Mouse (Mus musculus) neural tube, embryonic 10.5 days (tissue): Measurements from ENCODE around the gene Fgr.

Source experiments
- DNase-seq: peaks from one replicate; pipeline ENCODE4 v3.0.0-alpha.2; 2017; ENCODE audit warnings: low spot score; ENCODE audit errors: extremely low spot score

Gene Fgr

DNA sequence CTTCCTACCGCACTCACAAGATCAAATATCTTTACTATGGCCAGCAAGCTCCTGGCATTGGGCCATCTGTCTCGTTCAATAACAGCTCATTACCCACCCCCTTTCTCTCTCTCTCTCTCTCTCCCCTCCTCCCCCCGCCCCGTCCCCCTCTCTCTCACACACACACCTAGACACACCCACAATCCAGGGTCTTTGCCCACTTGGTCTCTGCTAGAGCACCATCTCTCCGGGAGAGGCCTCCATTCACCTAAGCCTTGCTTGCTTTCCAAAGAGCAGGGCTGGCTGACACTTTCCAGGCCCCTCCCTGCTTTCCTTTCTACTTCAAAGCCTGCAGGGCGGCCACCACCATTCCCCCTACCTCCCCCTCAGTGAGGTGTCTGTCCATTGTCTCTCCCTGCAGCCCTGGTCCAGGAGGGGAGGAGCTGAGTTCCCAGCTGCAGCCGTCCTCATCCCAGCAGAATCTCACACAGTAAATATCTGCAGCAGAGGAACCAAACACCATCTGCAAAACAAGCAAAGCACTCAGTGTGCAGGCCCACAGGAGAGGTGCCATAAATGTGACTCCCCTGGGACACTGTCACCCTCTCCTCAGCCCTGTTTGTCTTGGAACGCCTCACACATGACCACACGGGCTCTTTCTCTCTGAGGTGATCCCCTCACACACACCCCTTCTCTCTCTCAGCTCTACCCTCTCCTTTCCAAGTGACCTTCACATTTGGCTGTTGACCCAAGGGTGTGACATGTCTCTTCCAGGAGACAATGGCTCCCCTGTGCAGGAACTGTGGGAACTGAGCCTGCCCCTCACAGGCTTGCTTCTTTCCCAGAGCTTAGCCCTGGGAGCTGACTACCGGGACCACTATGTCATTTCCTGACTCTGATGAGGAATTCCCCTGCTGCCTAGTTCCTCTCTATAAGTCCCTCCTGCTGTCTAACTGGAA is 14.9 kb upstream of the Fgr start:
- peak; percentile 60 for DNase-seq

DNA sequence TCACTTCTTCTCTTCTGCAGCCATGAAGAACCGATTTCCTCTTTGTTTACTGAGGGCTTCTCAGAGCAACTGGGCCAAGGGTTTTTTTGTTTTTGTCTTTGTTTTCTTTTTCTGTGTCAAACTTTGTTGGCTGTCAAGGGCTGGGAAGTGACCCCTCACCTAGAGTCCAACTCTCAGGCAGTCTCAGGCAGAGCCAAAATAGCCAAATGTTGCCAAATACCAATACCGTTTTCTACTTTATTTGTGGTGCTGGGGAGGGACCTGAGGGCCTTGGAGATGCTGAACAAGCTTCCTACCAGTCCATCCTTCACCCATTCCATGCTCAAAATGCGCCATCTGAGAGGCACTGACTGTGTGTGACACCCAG is 14.2 kb upstream of the Fgr start:
- DNase-seq = no peak

DNA sequence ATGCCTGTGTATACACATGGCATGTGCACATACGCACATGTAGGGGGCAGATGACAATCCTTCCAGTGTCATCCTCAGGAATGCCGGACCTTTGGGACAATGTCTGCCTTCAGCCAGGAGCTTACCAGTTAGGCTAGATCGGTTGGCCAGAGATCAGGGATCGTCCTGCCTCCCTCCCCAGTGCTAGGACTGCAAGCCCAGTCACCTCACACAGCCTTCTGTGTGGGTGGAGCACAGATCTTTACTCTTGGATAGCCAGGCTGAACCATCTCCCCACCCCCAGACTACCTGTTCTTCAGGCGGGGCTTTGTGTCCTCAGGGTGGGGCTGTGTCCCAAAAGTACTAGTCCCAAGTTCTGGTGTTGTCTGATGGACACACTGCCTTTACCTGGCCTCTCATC is 13.6 kb upstream of the Fgr start:
- no peak for DNase-seq

DNA sequence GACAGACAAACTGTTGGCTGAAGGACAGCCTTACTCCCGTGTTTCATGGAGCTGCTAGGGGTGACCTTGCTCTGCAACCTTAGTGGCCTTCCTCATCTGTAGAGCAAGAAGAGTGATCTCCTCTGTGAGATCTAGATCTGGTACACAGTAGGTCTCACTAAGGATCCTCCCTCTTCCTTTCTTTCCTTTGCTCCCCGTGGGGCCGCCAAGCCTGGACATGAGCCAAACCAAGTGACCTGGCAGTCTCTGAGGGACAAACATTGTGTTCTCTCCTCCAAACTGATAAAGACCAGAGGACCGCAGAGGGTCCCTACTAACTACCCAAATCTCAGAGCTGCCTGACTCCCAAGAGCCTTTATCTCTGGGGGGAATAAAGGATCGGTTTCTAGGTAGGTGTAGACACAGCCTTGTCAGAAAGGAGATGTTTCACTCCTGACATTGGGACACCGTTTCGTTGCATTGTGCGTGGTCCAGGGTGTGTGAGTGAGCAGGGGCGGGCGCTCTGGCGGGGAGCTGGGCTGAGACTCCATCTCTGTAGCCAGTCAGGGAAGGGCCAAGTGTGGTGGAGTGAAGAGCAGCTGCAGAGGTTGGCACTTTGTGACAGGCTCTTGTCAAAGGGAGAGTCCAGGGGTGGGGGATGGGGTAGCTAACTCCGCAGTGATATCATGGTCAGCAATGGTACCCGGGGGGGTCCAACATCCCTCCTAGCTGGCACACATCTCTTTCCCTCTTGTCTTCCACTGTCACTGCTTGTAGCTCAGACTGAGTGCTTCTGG is 12.8 kb upstream of the Fgr start:
- no peak for DNase-seq

DNA sequence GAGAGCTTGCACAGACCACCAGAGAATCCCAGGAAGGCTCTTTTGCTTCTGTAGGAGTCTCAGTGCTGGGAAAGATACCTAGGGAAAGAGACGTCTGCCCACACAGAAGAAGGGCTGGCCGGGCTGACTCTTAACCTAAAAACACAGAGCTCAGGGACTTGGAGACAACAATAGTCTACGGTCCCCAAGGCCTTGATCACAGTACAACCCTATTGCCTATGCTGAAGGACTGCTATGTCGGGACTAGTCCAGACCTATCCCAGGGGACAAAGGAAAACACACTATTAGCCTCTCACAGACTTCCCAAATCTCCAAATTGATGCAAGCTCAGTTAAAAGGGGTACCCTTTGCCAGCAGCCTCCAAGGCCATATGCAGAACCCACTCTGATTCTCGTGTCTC is 12.0 kb upstream of the Fgr start:
- DNase-seq = no peak

DNA sequence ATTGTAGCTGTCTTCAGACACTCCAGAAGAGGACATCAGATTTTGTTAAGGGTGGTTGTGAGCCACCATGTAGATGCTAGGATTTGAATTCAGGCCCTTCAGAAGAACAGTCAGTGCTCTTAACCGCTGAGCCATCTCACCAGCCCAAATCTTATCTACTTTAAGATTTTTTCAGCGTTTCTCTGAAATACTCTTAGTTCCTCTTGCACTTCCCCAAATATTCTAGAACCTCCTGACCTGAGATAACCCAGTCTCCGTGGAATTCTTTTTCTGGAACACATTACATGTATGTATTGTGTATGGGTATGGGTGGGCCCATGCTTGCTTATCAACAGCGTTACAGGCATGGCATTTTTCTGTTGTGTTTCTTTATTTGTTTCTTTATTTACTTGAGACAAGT is 11.3 kb upstream of the Fgr start:
- DNase-seq = no peak

DNA sequence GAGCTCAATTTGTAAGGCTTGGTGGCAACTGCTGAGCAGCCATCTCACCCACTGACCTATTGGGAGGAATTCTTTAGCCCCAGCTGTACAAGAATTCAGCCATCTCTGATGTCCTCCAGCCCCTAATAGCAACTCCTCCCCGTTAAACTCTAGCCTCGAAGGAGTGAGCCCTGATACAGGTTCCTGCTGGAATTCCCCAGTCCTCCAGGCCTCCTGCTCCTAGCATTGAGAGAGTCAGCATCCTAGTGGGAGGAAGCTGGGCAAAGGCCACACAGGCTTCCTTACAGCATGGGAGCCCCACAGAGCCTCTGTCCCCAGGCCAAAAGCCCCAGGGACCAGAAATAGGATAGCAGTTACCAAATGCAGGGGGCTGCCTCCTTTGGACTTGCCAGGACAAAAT is 10.5 kb upstream of the Fgr start:
- no peak for DNase-seq

DNA sequence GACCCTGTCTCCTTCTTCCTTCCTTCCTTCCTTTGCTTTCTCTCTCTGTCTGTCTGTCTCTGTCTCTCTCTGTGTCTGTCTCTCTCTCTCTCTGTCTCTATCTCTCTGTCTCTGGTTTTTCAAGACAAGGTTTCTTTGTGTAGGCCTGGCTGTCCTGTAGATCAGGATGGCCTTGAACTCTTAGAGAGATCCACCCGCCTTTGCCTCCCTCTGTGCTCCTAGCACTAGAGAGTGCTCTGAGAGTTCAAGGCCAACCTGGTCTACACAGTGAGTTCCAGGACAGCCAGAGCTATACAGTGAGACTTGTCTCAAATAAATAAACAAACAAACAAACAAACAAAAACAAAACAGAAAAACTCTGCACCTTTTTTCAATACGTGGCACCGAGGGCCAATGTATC is 9.8 kb upstream of the Fgr start:
- DNase-seq = no peak

DNA sequence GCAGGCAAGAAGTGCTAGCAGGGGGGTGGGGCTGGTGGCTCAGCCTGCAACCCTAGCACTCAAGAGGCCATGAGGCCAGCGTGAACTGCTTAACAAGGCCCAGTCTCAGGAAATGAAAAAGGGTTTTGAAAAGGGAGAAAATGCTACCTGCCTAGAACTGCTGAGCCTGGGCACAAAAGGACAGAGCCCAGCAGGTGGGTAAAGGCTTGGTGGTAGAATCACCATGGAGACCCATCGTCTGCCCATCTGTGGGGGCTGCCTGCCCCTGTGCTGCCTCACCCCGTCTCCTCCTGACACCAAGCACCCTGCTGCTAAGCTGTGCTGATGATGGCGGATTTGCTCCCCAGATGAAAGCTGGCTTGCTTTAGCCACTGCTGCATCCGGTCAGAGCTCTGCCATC is 9.4 kb upstream of the Fgr start:
- no peak for DNase-seq

DNA sequence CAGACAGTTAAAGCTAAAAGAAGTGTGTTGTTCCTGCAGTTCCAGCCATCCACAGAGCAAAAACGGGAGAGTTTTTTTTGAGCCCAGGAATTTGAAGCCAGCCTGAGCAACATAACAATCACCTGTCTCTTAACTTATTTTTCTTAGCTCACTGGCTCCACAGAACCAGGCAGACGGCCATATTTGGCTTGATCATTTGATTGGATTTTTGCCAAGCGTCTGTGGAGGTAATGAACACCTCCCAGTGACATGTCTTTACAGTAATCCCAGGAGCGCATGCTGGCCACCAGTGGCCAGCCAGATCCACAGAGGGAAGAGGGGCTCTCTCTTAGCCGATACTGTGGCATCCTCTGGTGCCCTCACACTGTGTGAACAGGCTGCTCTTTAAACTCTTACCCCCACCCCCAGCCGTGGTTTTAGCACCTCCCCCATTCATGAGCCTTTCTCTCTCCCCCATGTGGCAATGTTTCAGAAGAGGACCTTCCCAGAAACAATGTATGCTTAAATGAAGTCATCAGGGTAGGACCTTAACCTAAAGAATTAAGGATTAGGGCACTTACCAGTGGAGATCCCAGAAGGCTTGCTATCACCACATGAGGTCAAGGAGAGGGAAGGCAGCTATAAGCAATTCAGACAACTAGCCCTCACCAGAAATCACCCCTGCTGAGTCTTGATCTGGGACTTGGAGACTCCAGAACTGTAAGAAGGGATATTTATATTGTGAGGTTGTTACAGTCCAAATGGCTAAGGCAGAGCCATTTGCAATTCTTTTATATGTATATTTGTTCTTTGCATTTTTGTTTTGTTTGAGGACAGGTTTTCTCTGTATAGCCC is 5.6 kb upstream of the Fgr start:
- DNase-seq = no peak

DNA sequence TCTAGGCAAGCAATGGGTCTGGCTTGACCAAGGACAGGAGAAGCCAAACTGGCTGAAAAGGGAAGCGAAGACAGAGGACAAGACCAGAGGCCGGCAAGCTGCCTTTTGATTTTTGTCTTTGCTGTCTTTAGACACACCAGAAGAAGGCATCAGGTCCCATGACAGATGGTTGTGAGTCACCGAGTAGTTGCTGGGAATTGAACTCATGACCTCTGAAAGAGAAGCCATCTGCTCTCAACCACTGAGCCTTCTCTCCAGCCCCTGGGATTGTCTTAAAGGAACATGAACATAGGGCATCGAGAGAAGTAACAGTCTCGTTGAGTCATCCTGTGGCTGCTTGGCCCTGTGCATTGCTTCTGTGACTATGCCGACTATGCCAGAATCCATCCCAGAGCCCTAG is 2.3 kb upstream of the Fgr start:
- no peak for DNase-seq

DNA sequence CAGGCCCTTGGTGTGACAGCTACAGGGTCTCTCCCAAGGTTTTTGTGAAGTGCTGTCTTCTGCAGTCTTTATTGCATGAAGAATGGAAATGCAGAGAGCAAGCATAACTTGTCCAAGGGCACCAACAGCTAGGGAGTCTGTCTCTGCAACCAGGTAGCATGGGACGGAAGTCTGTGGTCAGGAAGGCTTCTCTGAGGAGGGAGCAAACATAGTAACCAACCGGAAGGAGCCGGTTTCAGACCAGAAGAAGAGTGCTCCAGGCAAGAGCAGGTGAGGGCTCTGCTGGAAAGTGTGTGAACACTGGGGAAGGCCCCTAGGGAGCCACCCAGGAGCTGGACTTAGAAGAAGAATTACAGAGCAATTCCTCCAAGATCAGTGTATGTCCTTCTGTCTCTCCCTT is 1.8 kb upstream of the Fgr start:
- no peak for DNase-seq

DNA sequence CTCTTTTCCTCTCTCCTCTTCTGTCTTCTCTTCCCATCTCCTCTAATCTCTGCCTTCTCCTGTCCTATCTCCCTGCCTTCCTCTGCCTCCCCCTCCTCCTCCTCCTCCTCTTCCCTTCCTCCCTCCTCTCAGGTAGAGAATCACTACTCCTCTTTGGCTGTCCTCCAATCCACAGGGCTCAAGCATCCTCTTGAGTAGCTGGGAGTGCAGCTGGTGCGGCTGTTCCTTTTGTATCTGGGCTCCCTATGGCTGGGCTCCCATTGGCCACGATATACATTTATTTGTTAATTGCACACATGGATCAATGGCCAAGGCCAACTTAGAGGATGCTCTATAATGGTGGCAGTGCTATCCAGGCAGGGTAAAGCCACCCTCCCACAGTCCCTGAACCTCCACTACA is 1.3 kb upstream of the Fgr start:
- DNase-seq = no peak

DNA sequence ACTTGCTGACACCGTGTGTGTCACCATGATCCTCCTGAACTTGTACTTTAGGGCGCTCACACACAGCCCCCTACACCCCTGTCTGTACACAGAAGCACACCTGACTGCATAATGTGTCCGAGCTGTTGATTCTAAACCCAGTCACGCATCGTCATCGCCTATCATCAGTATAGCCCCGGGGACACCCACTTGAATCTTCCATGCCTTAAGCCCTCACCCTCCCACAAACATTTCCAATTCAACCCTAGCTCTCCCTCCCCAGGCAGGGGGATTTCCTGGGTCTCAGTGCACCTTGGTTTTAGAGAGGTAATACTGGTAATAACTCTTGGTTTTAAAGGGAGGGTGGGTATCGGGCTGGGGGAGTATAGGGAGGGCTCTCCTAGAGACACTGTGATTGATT is 709 bp upstream of the Fgr start:
- no peak for DNase-seq

DNA sequence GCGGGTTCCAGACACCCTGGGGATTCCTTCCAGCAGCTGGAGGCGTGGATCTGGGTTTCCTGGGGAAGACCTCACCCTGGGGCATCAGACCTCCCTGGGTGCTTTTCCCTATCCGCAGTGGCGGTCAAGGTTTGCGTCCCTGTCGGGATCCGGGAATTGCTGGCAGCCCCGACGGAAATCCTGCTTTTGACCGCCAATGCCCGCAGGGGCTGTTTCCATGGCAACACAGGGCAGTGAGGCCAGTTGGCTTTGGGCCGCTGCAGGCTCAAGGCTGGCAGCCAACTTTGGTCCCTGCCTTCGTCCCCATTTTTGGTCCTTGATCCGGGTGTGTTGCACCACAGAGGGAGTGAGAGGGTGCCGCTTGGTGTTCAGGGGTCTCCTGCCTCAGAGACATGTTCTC is 1.0 kb downstream of the Fgr start:
- DNase-seq = peak; percentile 77

DNA sequence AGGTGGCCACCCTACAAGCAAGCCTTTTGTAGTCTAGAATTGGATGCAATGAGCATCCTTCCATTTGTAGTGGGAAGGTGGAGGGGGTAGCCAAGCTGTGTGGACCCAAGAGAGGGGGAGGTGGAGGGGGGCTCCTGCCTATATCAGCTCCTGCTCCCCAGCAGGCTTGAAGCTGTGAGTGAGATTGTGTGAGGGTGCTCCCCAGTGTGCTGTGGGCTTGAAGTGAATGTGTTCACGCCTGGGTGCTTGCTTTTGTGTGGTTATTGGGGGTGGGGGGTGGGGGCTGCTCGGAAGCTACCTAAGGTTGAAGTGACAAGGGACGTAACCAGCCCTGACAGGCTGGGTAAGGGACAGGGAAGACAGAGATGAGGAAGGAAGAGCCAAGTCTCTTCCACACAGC is 1.9 kb downstream of the Fgr start:
- no peak for DNase-seq

DNA sequence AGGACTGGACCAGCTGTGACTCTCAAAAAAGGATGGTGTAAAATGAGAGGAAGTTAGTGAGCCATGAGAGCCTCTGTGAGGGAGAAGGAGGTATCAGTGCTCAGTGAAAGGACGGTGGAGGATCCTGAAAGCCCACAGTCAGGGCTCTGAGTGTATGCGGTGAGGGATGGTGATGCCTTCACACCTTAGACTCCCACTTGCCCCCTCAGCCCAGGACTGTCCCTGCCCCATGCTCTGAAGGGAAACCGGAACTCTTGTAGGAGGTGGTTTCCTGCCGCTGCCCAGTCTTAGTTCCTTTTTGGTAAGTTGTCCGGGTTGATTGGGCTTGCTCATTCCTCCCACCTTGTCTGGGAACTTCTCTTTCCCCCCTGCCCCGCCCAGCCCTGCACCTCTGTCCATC is 2.8 kb downstream of the Fgr start:
- DNase-seq = no peak

DNA sequence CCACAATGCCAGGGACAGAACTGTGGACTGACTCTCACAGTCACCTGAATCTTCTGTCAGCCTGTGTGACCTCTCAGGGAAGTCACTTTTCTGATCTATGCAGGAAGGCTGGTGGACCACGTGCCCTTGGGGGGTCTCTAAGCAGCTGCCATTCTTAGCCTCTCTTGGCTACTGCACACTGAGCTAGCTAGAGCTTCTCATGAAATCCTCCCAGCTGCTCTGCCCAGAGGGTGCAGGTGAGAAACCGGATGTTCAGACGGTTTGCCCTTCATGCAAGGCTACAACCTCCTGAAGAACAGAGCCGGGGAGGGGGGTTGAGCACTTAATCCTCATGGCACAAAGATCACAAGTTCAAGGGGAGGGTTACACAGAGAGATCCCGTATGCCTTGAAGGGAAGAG is 3.7 kb downstream of the Fgr start:
- no peak for DNase-seq

DNA sequence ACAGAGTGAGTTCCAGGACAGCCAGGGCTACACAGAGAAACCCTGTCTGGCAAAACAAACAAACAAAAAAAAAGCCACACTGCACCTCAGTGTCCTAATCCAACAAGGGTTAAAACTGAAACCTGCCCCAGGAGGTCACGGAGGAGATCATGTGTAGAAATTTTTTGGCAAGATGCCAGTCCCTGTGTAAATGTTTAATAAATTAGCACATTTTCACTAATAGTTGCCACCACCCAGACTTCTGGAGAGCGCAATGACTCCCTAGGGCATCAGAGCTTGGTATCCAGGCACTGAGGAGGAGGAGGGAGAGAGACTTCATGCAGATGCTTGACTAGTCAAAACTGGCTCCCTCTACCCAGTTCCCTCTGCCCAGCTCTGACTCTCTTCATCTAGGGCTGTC is 5.3 kb downstream of the Fgr start:
- DNase-seq = no peak

DNA sequence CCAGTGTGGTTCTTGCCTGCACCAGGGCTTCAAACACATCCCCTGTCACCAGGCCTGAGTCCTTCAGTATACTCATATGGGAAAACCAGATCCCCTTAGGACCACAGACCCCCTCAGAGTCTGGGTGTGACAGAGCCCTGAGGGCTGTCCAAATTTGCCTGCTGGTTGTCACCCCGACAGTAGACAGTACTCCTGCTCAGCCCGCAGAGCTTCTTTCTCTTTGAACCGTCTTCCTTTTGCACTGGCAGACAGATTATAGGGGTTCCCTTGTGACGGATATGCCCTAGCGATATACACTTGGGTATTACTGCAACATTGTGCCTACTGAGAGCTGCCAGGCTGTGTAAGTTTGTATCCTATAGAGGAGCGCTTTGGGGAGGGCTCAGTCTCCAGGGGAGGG is 7.7 kb downstream of the Fgr start:
- no peak for DNase-seq

DNA sequence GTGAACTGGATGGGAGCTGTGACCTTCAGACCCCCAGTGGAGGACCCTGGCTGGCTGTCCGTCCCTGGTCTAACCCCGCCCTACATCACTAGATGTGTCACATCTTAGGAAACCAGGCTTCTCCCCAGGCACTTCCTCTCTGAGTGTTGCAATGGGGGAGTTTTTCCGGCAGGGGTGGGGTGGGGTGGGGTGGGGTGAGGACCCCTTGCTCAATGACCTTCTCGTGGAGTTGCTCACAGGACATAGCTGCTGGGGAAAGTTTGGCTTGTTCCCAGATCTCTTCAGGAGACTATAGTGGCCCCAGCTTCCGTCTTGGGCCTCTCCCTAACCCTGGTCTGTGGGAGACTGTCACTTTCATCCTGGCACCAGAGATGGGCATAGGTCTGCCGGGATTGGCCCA is 9.1 kb downstream of the Fgr start:
- no peak for DNase-seq
